Mouse (Mus musculus): ENCODE data around the gene Gfod1.

The Gfod1 gene

GRCm38 (mm10) chr13:43266333-43266732 is 37.6 kb downstream of the Gfod1 start:
- intact Hi-C loops (cut with DNase I) = no loop called here

GRCm38 (mm10) chr13:43265116-43265515 is 38.9 kb downstream of the Gfod1 start:
- intact Hi-C loops (cut with DNase I) = no loop called here

- intact Hi-C loops (cut with DNase I) = no loop called here
Observed at GRCm38 (mm10) chr13:43263646-43264045, 40.3 kb downstream of the Gfod1 start.

- intact Hi-C loops (cut with DNase I) = no loop called here
Observed at GRCm38 (mm10) chr13:43262114-43262739, 41.7 kb downstream of the Gfod1 start.

- intact Hi-C loops (cut with DNase I) = no loop called here
Observed at GRCm38 (mm10) chr13:43261287-43261686, 42.7 kb downstream of the Gfod1 start.

- intact Hi-C loops (cut with DNase I) = no loop called here
Observed at GRCm38 (mm10) chr13:43260731-43261130, 43.2 kb downstream of the Gfod1 start.

- intact Hi-C loops (cut with DNase I) = no loop called here
Observed at GRCm38 (mm10) chr13:43256447-43256846, 47.5 kb downstream of the Gfod1 start.

GRCm38 (mm10) chr13:43253526-43253925 is 50.4 kb downstream of the Gfod1 start:
- intact Hi-C loops (cut with DNase I) = no loop called here

- intact Hi-C loops (cut with DNase I) = no loop called here
Observed at GRCm38 (mm10) chr13:43252105-43252790, 51.7 kb downstream of the Gfod1 start.

- intact Hi-C loops (cut with DNase I) = no loop called here
Observed at GRCm38 (mm10) chr13:43251391-43251790, 52.6 kb downstream of the Gfod1 start.

GRCm38 (mm10) chr13:43250653-43251052 is 53.3 kb downstream of the Gfod1 start:
- intact Hi-C loops (cut with DNase I) = no loop called here

- intact Hi-C loops (cut with DNase I) = no loop called here
Observed at GRCm38 (mm10) chr13:43250106-43250505, 53.9 kb downstream of the Gfod1 start.

GRCm38 (mm10) chr13:43248381-43248780 is 55.6 kb downstream of the Gfod1 start:
- intact Hi-C loops (cut with DNase I) = loop anchor here (10.0 kb wide), 1 partner anchor 56 kb away; the partner anchor contains the start of gene Gfod1

- intact Hi-C loops (cut with DNase I) = loop anchor here (10.0 kb wide), 1 partner anchor 58 kb away; the partner anchor contains the start of gene Gfod1
Observed at GRCm38 (mm10) chr13:43246876-43247275, 57.1 kb downstream of the Gfod1 start.

GRCm38 (mm10) chr13:43243793-43244192 is 60.2 kb downstream of the Gfod1 start:
- intact Hi-C loops (cut with DNase I) = loop anchor here (10.0 kb wide), 1 partner anchor 61 kb away; the partner anchor contains the start of gene Gfod1

- intact Hi-C loops (cut with DNase I) = loop anchor here (10.0 kb wide), 1 partner anchor 62 kb away; the partner anchor contains the start of gene Gfod1
Observed at GRCm38 (mm10) chr13:43243240-43243639, 60.7 kb downstream of the Gfod1 start.

- intact Hi-C loops (cut with DNase I) = loop anchor here (10.0 kb wide), 1 partner anchor 63 kb away; the partner anchor contains the start of gene Gfod1
Observed at GRCm38 (mm10) chr13:43241750-43242149, 62.2 kb downstream of the Gfod1 start.

- intact Hi-C loops (cut with DNase I) = loop anchor here (10.0 kb wide), 1 partner anchor 64 kb away; the partner anchor contains the start of gene Gfod1
Observed at GRCm38 (mm10) chr13:43241069-43241468, 62.9 kb downstream of the Gfod1 start.

GRCm38 (mm10) chr13:43239790-43240216 is 64.2 kb downstream of the Gfod1 start:
- intact Hi-C loops (cut with DNase I) = loop anchor here (10.0 kb wide), 1 partner anchor 65 kb away; the partner anchor contains the start of gene Gfod1

GRCm38 (mm10) chr13:43236630-43237029 is 67.3 kb downstream of the Gfod1 start:
- intact Hi-C loops (cut with DNase I) = no loop called here

- intact Hi-C loops (cut with DNase I) = no loop called here
Observed at GRCm38 (mm10) chr13:43235982-43236381, 68.0 kb downstream of the Gfod1 start.

GRCm38 (mm10) chr13:43235586-43235910 is 68.4 kb downstream of the Gfod1 start:
- intact Hi-C loops (cut with DNase I) = no loop called here

All from adrenal gland (tissue).